ENCODE assay signal across 12 mouse cellular contexts in the genomic region with DNA sequence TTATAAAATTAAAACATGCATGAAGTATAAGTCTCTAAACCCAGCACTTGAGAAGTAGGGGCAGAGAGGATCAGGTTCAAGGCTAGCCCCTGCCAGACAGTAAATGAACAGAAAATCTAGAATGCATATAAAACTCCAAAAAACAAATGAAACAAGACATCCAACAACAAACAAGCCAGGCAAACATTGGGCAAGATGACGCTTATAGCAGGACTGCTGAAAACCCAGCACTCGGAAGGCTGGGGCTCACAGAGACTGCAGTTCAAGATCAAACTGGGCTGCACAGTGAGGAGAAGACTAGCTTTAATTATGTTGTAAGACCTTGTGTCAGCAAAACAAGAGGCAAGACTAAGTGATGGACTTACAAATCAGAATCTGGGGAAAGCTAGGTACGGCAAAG.
"Had no signal": no experiment of that assay in that cellular context is flagged by ENCODE, and none has a peak within 500 bp of the region (broad histone marks: within the 10 kb centered on the region; RNA-seq: fewer than 3 reads in every experiment).

No protein-coding gene starts in this region.

- DNase-seq: left cerebral cortex, postnatal 4 days; liver; liver, embryonic 13.5 days; liver, postnatal 0 days; lung, adult 18-20 months; lung, adult 2 months; lung, embryonic 14.5 days; lung, postnatal 10 days; lung, postnatal 14 days; lung, postnatal 36 days; lung, postnatal 4 days; midbrain, embryonic 14.5 days had no signal
